Mouse (Mus musculus): ENCODE results near the gene Hmgcl. TPM values are rescaled to one million over a fixed set of nuclear protein-coding genes. Genes with fewer than 3 reads are reported as not detected.

Hmgcl gene
- total and polyA plus RNA-seq, 2 experiments from 2014 or later, result 26.9 to 54.1 TPM

GRCm38 (mm10) chr4:135968271-135968869, 22.1 kb downstream of the Hmgcl start:
- no peak for TF ChIP-seq CTCF (IDR thresholded peaks at IDR 0.05)
- no peak overlapping the region for H3K4me3 ChIP-seq (ENCODE audit: low read depth, low read length)
- H3K27ac ChIP-seq (ENCODE audit: low read depth, low read length), result no peak overlapping the region
- H3K9ac ChIP-seq (replicated peaks; ENCODE audit: low read length, poor library complexity, severe bottlenecking), result no peak overlapping the region
- H3K9me3 ChIP-seq (ENCODE audit: low read length), result no peaks in the 10 kb centered on the region
- peaks cover 15% of the 10 kb centered on the region; the same call in 1 of the 2 replicates for H3K4me1 ChIP-seq (ENCODE audit: insufficient read depth, low read length)
- peaks cover 39% of the 10 kb centered on the region for H3K36me3 ChIP-seq (ENCODE audit: insufficient read depth, low read length)
- DNase-seq (ENCODE audit: low spot score) (no peak), ATAC-seq (ENCODE audit: low FRiP score) (no peak)
- H3K4me2 ChIP-seq (ENCODE audit: low read depth, low read length, poor library complexity, severe bottlenecking), result no peak overlapping the region
- H3K27me3 ChIP-seq (ENCODE audit: insufficient read depth, low read length), result no peaks in the 10 kb centered on the region
- WGBS, result 70% methylated on average over 19 of the region's 19 CpGs

GRCm38 (mm10) chr4:135969070-135969750, 23.0 kb downstream of the Hmgcl start:
- Histone ChIP-seq H3K9me3 (ENCODE audit: low read length) (no peaks in the 10 kb centered on the region), H3K36me3 (ENCODE audit: insufficient read depth, low read length) (peaks cover 39% of the 10 kb centered on the region), H3K9ac (replicated peaks; ENCODE audit: low read length, poor library complexity, severe bottlenecking) (no peak overlapping the region), H3K4me1 (ENCODE audit: insufficient read depth, low read length) (peaks cover 15% of the 10 kb centered on the region; the same call in 1 of the 2 replicates), H3K27ac (ENCODE audit: low read depth, low read length) (no peak overlapping the region), H3K4me2 (ENCODE audit: low read depth, low read length, poor library complexity, severe bottlenecking) (no peak overlapping the region), H3K27me3 (ENCODE audit: insufficient read depth, low read length) (no peaks in the 10 kb centered on the region), H3K4me3 (ENCODE audit: low read depth, low read length) (no peak overlapping the region)
- WGBS, result 89% methylated on average over 13 of the region's 13 CpGs
- ATAC-seq (ENCODE audit: low FRiP score) (no peak), DNase-seq (ENCODE audit: low spot score) (no peak)
- no peak for TF ChIP-seq CTCF (IDR thresholded peaks at IDR 0.05)

GRCm38 (mm10) chr4:135970585-135970984, 24.3 kb downstream of the Hmgcl start:
- Histone ChIP-seq H3K4me2 (ENCODE audit: low read depth, low read length, poor library complexity, severe bottlenecking) (no peak overlapping the region), H3K9ac (replicated peaks; ENCODE audit: low read length, poor library complexity, severe bottlenecking) (no peak overlapping the region; the same call in 1 of the 2 replicates), H3K27me3 (ENCODE audit: insufficient read depth, low read length) (no peaks in the 10 kb centered on the region), H3K27ac (ENCODE audit: low read depth, low read length) (no peak overlapping the region), H3K4me1 (ENCODE audit: insufficient read depth, low read length) (peaks cover 8% of the 10 kb centered on the region; the same call in 1 of the 2 replicates), H3K9me3 (ENCODE audit: low read length) (no peaks in the 10 kb centered on the region), H3K4me3 (ENCODE audit: low read depth, low read length) (no peak overlapping the region), H3K36me3 (ENCODE audit: insufficient read depth, low read length) (peaks cover 49% of the 10 kb centered on the region)
- 88% methylated on average over 11 of the region's 11 CpGs for WGBS
- TF ChIP-seq CTCF (IDR thresholded peaks at IDR 0.05), result no peak
- DNase-seq (ENCODE audit: low spot score) (no peak), ATAC-seq (ENCODE audit: low FRiP score) (no peak)

GRCm38 (mm10) chr4:135971805-135972555, 25.7 kb downstream of the Hmgcl start:
- peak; percentile 25 for ATAC-seq (ENCODE audit: low FRiP score)
- peaks cover 8% of the 10 kb centered on the region; the same call in 1 of the 2 replicates for H3K4me1 ChIP-seq (ENCODE audit: insufficient read depth, low read length)
- H3K4me2 ChIP-seq (ENCODE audit: low read depth, low read length, poor library complexity, severe bottlenecking), result peak overlapping the region; percentile 93
- DNase-seq (ENCODE audit: low spot score), result no peak
- no peaks in the 10 kb centered on the region for H3K9me3 ChIP-seq (ENCODE audit: low read length)
- H3K9ac ChIP-seq (replicated peaks; ENCODE audit: low read length, poor library complexity, severe bottlenecking), result peak overlapping the region; percentile 95
- H3K27ac ChIP-seq (ENCODE audit: low read depth, low read length), result peak overlapping the region; percentile 76
- TF ChIP-seq CTCF (IDR thresholded peaks at IDR 0.05), result no peak
- H3K36me3 ChIP-seq (ENCODE audit: insufficient read depth, low read length), result peaks cover 56% of the 10 kb centered on the region
- WGBS, result under 1% methylated on average over 33 of the region's 35 CpGs
- peak overlapping the region; percentile 98 for H3K4me3 ChIP-seq (ENCODE audit: low read depth, low read length)
- no peaks in the 10 kb centered on the region for H3K27me3 ChIP-seq (ENCODE audit: insufficient read depth, low read length)

- Histone ChIP-seq H3K27ac (ENCODE audit: low read depth, low read length) (peak within 1 kb of the TSS; percentile 76), H3K36me3 (ENCODE audit: insufficient read depth, low read length) (peaks cover 54% of the 10 kb centered on the region), H3K4me2 (ENCODE audit: low read depth, low read length, poor library complexity, severe bottlenecking) (peak within 1 kb of the TSS; percentile 93), H3K4me1 (ENCODE audit: insufficient read depth, low read length) (peaks cover 8% of the 10 kb centered on the region; the same call in 1 of the 2 replicates), H3K9ac (replicated peaks; ENCODE audit: low read length, poor library complexity, severe bottlenecking) (peak within 1 kb of the TSS; percentile 95), H3K4me3 (ENCODE audit: low read depth, low read length) (peak within 1 kb of the TSS; percentile 98), H3K27me3 (ENCODE audit: insufficient read depth, low read length) (no peaks in the 10 kb centered on the region), H3K9me3 (ENCODE audit: low read length) (no peaks in the 10 kb centered on the region)
- TF ChIP-seq CTCF (IDR thresholded peaks at IDR 0.05), result peak; percentile 44
- WGBS, result under 1% methylated on average over 18 of the region's 19 CpGs
- peak; percentile 78 for ATAC-seq (ENCODE audit: low FRiP score)
- peak; percentile 93 for DNase-seq (ENCODE audit: low spot score)
These were observed 26.3 kb downstream of the Hmgcl start, which contains the start of gene Lypla2 for GRCm38 (mm10) chr4:135972556-135972906. Gene Lypla2, minus strand, starts transcription at chr4:135972626.

All from midbrain, postnatal 0 days (tissue).